Mouse (Mus musculus): ENCODE data around the gene Mthfd1. TPM values are rescaled to one million over a fixed set of nuclear protein-coding genes. Genes with fewer than 3 reads are reported as not detected.
A peak's percentile ranks its signal among the peaks of the same experiment; 100 is the strongest.

Gene Mthfd1
- polyA plus RNA-seq, 1 experiment from 2014 or later = 80.8 TPM

DNA sequence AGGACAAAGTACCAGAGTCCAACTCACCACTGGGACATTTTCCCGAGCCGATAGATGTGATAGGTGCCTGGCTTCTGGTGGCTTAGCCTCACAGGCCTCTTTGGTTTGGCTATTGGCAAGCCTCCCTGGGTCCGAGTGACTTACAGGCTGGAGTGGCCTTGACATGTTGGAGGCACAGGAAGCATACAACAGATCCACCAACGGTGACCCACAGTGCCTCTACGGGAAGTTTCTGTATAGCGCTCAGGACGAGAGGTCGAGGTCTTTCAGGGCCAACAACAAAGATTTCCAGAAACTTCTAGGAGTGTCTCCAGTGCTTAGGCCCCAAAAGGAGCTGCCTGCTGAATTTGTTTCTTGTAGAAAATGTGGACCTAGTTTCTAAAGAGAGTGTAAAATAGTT, 10.1 kb upstream of the Mthfd1 start:
- H3K27me3 ChIP-seq (ENCODE audit: insufficient read depth, poor library complexity, severe bottlenecking) = no peaks in the 10 kb centered on the region
- H3K4me3 ChIP-seq = no peak overlapping the region
- H3K9me3 ChIP-seq = no peaks in the 10 kb centered on the region
- 82% methylated on average over 8 of the region's 8 CpGs for WGBS
- no peak for DNase-seq (ENCODE audit: low spot score)
- H3K27ac ChIP-seq = no peak overlapping the region
- H3K4me1 ChIP-seq = no peaks in the 10 kb centered on the region
- H3K36me3 ChIP-seq = no peaks in the 10 kb centered on the region

DNA sequence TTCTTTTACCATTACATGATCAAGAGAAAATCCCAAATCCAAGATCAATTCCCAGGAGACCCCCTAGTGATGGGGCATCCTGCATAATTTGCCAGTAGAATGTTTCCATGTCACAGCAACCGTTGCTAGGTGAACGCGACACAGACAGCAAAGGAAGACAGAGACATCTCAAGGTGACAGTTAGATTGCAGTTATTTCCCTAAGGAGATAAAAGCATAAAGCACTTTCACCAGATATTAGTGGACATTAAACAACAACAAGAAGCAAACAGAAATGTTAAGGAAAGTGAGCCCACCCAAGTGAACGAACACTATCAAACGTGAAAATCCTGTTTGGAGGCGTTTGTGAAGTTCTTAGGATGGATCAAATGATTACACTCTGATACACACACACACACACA, 8.5 kb upstream of the Mthfd1 start, which contains the start of gene Tex21:
Gene Tex21, minus strand, starts transcription at position 101 of the 400 bp plus-strand sequence.
- Histone ChIP-seq H3K27me3 (ENCODE audit: insufficient read depth, poor library complexity, severe bottlenecking) (no peaks in the 10 kb centered on the region), H3K4me3 (no peak within 1 kb of the TSS), H3K36me3 (no peaks in the 10 kb centered on the region), H3K27ac (no peak within 1 kb of the TSS), H3K9me3 (no peaks in the 10 kb centered on the region), H3K4me1 (no peaks in the 10 kb centered on the region)
- no peak for DNase-seq (ENCODE audit: low spot score)
- WGBS = 81% methylated on average over 6 of the region's 6 CpGs

DNA sequence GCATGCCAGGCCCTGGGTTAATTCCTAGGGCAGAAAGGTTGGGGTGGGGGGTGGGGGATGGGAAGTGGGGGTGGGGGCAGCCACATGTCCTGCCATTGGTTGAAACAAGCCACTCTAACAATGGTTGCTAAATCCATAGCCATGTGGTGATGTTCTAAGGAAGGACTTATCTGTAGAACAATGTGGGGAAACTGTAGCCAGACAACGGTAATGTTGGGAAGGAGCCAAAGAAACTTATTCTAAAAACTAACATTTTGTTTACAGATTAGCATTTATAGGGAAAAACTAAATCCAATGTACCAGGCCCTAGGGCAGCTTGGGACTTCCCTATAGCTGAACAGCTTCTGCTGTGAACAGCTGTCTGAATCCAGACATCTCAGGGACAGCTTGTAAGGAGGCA, 2.0 kb upstream of the Mthfd1 start:
- H3K27ac ChIP-seq = no peak overlapping the region
- H3K4me1 ChIP-seq = peaks cover 17% of the 10 kb centered on the region
- no peak overlapping the region for H3K4me3 ChIP-seq
- no peaks in the 10 kb centered on the region for H3K27me3 ChIP-seq (ENCODE audit: insufficient read depth, poor library complexity, severe bottlenecking)
- no peak for DNase-seq (ENCODE audit: low spot score)
- 63% methylated on average over 1 of the region's 1 CpGs for WGBS
- H3K9me3 ChIP-seq = no peaks in the 10 kb centered on the region
- no peaks in the 10 kb centered on the region for H3K36me3 ChIP-seq

DNA sequence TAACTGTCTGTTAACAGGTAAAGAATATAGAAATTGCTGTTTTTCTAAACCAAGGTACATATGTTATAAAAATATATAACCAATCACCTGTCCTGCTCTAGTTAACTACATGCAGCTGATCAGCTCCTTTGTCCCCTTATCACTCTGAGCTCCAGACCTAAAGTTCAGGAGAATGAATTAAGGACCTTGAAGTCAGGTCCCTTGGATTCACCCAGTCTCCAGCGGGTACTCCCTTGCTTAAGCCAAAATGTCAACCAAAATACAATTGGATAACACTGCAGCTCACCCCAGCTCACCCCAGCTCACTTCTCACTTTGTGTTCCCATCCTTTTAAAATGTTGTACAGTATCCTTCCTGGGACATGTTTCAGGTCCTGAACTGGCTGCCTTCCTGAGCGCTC, 1.5 kb upstream of the Mthfd1 start:
- Histone ChIP-seq H3K27me3 (ENCODE audit: insufficient read depth, poor library complexity, severe bottlenecking) (no peaks in the 10 kb centered on the region), H3K4me1 (peaks cover 17% of the 10 kb centered on the region), H3K36me3 (no peaks in the 10 kb centered on the region), H3K9me3 (no peaks in the 10 kb centered on the region), H3K4me3 (no peak overlapping the region), H3K27ac (0 out of 2 replicates have a peak overlapping the region, but pooled peaks have one; percentile 30)
- WGBS = 83% methylated on average over 2 of the region's 2 CpGs
- no peak for DNase-seq (ENCODE audit: low spot score)

DNA sequence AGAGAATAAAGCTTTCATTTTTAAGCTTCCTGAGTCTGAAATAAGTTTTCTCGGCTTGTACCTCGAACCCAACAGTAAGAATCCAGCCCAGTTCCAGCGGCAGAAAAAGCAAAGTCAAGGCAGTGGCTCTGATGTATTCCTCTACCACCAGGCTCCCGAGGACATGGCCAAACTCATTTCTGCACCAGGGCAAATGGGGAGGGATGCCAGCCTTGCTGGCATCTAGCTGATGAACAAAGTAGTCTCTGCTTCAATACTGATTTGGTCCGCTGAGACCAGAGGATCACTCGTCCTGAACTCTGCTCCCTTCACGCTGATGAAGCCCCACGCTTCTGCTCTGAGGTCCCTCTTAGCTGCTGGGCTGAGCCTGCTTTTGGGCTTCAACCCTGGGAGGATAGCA, 1.1 kb upstream of the Mthfd1 start:
- Histone ChIP-seq H3K4me1 (peaks cover 17% of the 10 kb centered on the region), H3K27ac (peak overlapping the region; percentile 30; the same call in 1 of the 2 replicates), H3K9me3 (no peaks in the 10 kb centered on the region), H3K36me3 (no peaks in the 10 kb centered on the region), H3K4me3 (no peak overlapping the region), H3K27me3 (ENCODE audit: insufficient read depth, poor library complexity, severe bottlenecking) (no peaks in the 10 kb centered on the region)
- no peak for DNase-seq (ENCODE audit: low spot score)
- 79% methylated on average over 8 of the region's 8 CpGs for WGBS

DNA sequence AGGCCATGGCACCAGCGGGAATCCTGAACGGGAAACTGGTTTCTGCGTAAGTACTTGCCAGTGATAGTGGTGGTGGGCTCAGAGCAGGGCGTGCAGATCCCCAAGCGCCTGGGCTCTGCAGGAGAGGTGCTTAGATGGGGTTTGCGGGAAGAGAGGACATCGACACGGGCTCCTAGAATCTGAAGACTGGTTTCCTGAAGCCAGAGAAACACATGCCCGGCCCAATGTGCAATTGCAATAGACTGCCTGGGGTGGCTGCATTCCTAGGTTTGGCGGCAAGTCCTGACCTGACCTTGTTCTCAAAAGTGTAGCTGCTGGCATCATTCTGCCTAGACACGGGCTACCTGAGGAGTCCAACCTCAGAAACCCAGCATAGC, 389 bp downstream of the Mthfd1 start:
- Histone ChIP-seq H3K27ac (peak overlapping the region; percentile 92), H3K4me3 (peak overlapping the region; percentile 72), H3K27me3 (ENCODE audit: insufficient read depth, poor library complexity, severe bottlenecking) (no peaks in the 10 kb centered on the region), H3K9me3 (no peaks in the 10 kb centered on the region), H3K4me1 (peaks cover 17% of the 10 kb centered on the region), H3K36me3 (no peaks in the 10 kb centered on the region)
- WGBS = under 1% methylated on average over 11 of the region's 11 CpGs
- no peak for DNase-seq (ENCODE audit: low spot score)

DNA sequence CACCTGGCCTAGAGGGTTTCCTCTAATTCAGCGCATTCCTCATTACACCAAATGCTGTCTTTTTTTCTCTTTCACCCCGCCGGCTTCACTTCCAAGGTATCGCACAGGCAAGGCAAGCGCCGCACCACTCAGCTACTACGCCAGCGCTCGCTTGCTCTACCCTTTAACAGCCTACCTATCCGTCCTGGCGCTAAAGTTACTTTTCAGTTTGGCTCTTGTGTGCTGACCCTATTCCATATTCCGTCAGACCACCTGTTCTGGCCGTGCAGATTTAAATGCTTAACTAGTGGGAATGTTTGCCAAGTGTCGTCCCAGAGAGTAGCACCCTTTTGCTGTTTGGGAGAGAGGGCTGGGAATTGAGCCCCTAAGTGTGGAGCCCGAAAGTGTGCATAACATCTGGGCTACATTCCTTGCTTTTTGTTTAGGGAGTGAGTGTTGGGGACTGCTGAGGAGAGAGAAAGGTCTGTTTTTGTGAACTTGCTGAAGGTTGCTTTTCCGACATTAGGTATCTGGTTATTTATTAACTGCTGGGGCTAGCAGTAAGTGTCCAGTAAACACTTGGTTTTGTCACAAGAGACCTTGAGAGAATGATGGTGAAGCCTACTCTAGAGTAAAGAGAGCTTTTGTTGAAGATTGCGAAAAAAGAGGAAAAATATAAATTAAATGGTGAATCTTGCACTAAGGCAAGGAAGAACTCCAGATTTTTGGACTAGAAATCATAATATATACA, 1.2 kb downstream of the Mthfd1 start:
- 6% methylated on average over 17 of the region's 17 CpGs for WGBS
- Histone ChIP-seq H3K27ac (peak overlapping the region; percentile 92), H3K4me1 (peaks cover 17% of the 10 kb centered on the region), H3K36me3 (no peaks in the 10 kb centered on the region), H3K9me3 (no peaks in the 10 kb centered on the region), H3K4me3 (peak overlapping the region; percentile 72), H3K27me3 (ENCODE audit: insufficient read depth, poor library complexity, severe bottlenecking) (no peaks in the 10 kb centered on the region)
- no peak for DNase-seq (ENCODE audit: low spot score)

DNA sequence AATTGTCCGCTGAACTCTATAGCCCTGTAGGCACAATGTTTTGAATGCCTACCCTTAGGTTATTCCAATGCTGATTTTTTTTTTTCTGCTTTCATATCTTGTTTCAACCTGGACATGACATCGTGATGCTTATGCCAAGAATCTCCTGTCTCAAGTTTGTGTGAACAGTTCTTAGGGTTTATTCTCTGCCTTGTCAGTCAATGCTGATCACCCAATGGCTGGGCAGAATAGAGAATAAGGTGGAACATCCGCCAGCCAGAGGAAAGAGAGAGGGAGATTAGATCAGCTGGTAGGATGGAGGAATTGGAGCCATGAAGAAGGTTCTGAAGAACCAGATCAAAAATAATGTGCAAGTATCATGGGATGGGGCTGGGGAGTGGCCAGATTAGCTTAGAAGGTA, 5.6 kb downstream of the Mthfd1 start:
- H3K27ac ChIP-seq = no peak overlapping the region
- no peak overlapping the region for H3K4me3 ChIP-seq
- no peaks in the 10 kb centered on the region for H3K9me3 ChIP-seq
- no peak for DNase-seq (ENCODE audit: low spot score)
- H3K27me3 ChIP-seq (ENCODE audit: insufficient read depth, poor library complexity, severe bottlenecking) = no peaks in the 10 kb centered on the region
- peaks cover 15% of the 10 kb centered on the region for H3K4me1 ChIP-seq
- H3K36me3 ChIP-seq = no peaks in the 10 kb centered on the region
- WGBS = 89% methylated on average over 3 of the region's 3 CpGs

DNA sequence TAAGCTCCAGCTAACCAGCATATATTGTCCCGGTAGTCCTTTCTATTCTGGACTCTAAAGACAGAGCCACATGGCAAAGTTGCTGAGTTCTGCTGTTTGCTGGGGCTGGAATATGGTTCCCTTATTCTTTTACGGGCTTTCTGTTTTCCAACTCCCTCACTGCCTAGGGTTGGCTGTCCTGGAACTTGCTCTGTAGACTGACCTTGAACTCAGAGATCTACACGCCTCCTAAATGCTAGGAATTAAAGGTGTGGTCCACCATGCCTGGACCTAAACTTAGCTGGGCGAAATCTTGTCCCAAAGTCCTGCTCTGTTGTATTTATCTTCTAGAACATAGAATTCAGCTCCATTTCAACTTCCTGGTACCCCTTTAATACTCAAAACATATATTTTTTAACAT, 6.5 kb downstream of the Mthfd1 start:
- H3K27me3 ChIP-seq (ENCODE audit: insufficient read depth, poor library complexity, severe bottlenecking) = no peaks in the 10 kb centered on the region

DNA sequence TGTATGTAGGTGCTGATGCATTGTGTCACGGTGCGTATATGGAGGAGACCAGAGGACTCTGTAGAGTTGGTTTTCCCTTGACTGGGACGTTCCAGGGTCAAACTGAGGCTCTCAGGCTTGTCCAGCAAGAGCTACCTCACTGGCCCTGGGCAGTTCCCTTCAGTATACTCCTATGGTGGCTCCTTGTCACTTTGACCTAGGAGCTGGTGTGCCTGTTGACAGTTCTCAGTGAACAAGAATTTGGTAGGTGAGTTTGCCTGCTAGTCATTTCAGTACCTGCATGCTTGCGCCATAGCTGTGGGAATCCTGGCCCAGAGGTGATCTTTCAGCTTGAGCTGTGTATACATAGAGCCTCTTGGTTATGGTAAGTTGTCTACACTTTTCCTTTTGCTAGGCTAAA, 7.8 kb downstream of the Mthfd1 start:
- WGBS = 87% methylated on average over 4 of the region's 4 CpGs
- H3K36me3 ChIP-seq = peaks cover 4% of the 10 kb centered on the region; the same call in 1 of the 2 replicates
- H3K4me1 ChIP-seq = peaks cover 8% of the 10 kb centered on the region; the same call in 1 of the 2 replicates
- no peak for DNase-seq (ENCODE audit: low spot score)
- no peak overlapping the region for H3K27ac ChIP-seq
- H3K27me3 ChIP-seq (ENCODE audit: insufficient read depth, poor library complexity, severe bottlenecking) = no peaks in the 10 kb centered on the region
- no peak overlapping the region for H3K4me3 ChIP-seq
- H3K9me3 ChIP-seq = no peaks in the 10 kb centered on the region

More for the DNA sequence above, 6.5 kb downstream of the Mthfd1 start:
- peaks cover 8% of the 10 kb centered on the region; the same call in 1 of the 2 replicates for H3K4me1 ChIP-seq
- H3K27ac ChIP-seq = no peak overlapping the region
- H3K4me3 ChIP-seq = no peak overlapping the region
- no peaks in the 10 kb centered on the region for H3K9me3 ChIP-seq
- 91% methylated on average over 4 of the region's 4 CpGs for whole genome bisulfite sequencing
- DNase-seq (ENCODE audit: low spot score) = no peak
- peaks cover 4% of the 10 kb centered on the region; the same call in 1 of the 2 replicates for H3K36me3 ChIP-seq

DNA sequence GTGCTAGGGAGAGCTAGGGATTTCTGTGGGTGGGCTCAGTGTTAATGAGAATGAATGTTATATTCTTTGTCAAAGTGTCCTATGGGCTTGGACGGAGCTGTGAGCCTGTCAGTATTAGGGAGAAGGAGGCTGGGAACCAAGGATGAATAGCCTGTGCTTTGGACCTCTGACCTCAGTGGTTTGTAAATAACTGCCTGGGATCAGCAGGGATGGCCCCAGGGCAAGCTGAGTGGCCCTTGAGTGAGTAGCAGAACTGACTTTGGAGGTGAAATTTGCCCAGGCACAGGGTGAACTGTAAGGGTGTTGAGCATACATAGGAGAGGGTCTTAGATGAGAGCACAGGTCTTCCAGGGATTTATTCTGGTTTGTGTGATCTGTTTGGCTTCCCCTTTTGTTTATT, 8.8 kb downstream of the Mthfd1 start:
- H3K27me3 ChIP-seq (ENCODE audit: insufficient read depth, poor library complexity, severe bottlenecking) = no peaks in the 10 kb centered on the region
- H3K4me3 ChIP-seq = no peak overlapping the region
- no peak overlapping the region for H3K27ac ChIP-seq
- 78% methylated on average over 1 of the region's 1 CpGs for WGBS
- H3K9me3 ChIP-seq = no peaks in the 10 kb centered on the region
- peaks cover 17% of the 10 kb centered on the region for H3K4me1 ChIP-seq
- peaks cover 4% of the 10 kb centered on the region; the same call in 1 of the 2 replicates for H3K36me3 ChIP-seq
- no peak for DNase-seq (ENCODE audit: low spot score)

DNA sequence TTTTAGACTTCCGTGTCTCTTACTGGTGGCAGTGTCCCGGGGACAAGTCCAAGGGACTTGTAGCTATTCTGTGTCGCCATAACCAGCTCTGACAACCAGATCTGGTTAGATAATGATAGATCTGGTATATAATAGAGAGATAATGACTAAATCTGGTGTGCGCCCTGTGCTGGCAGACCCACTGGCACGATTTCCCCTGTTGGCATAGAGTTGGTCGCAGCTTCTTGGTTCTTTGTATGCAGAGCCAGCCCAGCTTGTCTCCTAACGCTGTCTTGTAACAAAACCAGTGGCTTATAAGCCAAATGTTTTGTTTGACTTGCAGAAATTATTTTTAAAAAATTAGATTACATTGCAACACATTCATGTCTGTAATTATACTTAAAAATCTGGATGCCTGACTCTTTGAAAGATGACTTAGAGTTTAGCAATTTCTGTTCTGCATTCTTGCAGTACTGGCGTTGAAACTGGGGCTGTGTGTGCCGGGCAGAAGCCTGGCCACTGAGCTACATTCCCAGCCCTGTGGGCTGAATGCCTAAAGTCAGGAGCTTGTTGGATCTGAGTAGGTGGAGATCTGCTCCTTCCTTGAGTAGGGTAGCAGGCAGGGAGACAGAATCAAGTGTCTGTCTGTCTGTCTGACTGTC, 9.3 kb downstream of the Mthfd1 start:
- Histone ChIP-seq H3K36me3 (peaks cover 6% of the 10 kb centered on the region; the same call in 1 of the 2 replicates), H3K4me1 (peaks cover 23% of the 10 kb centered on the region), H3K9me3 (no peaks in the 10 kb centered on the region), H3K27ac (no peak overlapping the region), H3K27me3 (ENCODE audit: insufficient read depth, poor library complexity, severe bottlenecking) (no peaks in the 10 kb centered on the region), H3K4me3 (no peak overlapping the region)
- WGBS = 88% methylated on average over 9 of the region's 9 CpGs
- no peak for DNase-seq (ENCODE audit: low spot score)

DNA sequence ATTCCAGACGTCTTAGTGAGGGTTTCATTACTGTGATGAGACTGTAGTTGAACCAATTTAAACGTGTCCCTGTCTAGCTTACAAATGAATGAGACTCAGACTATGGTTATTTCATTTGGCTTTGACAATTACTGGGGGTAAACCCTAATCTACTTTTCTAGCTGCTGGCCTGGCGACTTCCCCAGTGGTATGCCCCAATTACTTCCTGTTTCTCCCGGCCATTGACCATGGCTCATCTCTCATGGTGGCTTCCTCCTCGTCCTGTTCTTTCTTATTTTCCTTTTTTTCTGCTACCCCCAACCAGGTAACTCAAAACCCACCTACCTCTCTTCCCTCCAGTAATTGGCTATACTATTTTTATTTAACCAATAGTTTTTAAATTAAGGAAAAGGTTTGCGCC, 9.9 kb downstream of the Mthfd1 start:
- Histone ChIP-seq H3K27me3 (ENCODE audit: insufficient read depth, poor library complexity, severe bottlenecking) (no peaks in the 10 kb centered on the region), H3K27ac (no peak overlapping the region), H3K9me3 (no peaks in the 10 kb centered on the region), H3K4me3 (no peak overlapping the region), H3K4me1 (peaks cover 23% of the 10 kb centered on the region), H3K36me3 (peaks cover 6% of the 10 kb centered on the region; the same call in 1 of the 2 replicates)
- no peak for DNase-seq (ENCODE audit: low spot score)
- WGBS = 80% methylated on average over 6 of the region's 6 CpGs
